Mouse (Mus musculus) CH12.LX (cell line): ENCODE results near the gene Ptcd3.
"Not testable (repeated sequence)": the region's sequence is repeated elsewhere in the genome, so short reads cannot be mapped to it uniquely, and the experiment has no call there.

Source experiments
- CTCF ChIP-seq, 2 experiments: IDR thresholded peaks in 1 of 2; conservative IDR thresholded peaks in 1 of 2; 2 replicates each; pipeline ENCODE4 v1.5.1; 2011 to 2012; ENCODE audit warnings: low read depth in 2 of 2, low read length in 2 of 2, improper control_type of control experiment in 1 of 2, inconsistent platforms in 1 of 2, mild to moderate bottlenecking in 1 of 2, moderate library complexity in 1 of 2
- TCF12 ChIP-seq: IDR thresholded peaks from 2 replicates; pipeline ENCODE4 v1.6.1; 2014; ENCODE audit warnings: low read depth, mild to moderate bottlenecking, inconsistent platforms, low read length, improper control_type of control experiment

GRCm38 (mm10) chr6:71925233-71925632, 16.7 kb upstream of the Ptcd3 start:
- not testable (repeated sequence) for TF ChIP-seq CTCF (conservative IDR thresholded peaks at IDR 0.05 in 1 of 2, IDR thresholded peaks at IDR 0.05 in 1 of 2; ENCODE audit: low read depth in 2 of 2, low read length in 2 of 2); TCF12
